Mouse (Mus musculus): ENCODE measurements around the gene Azin2.

Gene Azin2

DNA sequence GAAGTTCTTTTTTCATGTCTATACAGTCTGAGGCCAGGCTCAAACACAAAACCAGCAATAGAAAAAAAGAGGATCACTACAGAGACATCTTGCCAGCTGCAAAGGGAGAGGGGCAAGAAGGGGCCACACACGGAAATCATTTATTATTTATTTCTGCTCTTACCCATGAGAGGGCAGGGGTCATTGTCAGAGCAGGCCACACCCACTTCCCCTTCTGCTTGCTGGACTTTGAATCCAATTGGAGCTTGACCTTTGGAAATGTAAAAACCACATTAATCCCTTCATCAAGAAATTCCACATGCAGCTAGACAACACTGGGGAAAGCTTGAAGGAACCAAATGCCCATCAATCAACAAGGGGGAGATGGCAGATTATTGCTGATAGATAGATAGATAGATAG, 16.4 kb upstream of the Azin2 start:
- DNase-seq (ENCODE audit: low read depth, low spot score) = no peak

DNA sequence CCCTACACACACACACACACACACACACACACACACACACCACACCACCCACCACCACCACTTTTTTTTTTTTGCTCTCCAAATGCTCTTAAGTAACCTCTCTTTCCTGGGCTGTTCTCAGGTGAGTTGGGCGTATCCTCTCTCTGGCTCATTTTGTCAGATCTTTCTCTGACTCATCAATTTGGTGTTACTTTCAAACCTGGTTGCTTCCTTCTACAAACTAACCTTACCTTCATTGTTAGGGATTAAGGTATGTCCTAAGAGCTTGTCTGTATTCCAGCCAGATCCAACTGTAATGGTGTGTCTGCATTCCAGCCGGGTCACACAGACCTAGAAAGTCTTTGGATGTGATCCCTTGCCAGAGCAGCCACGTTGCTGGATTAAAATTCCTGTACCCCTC, 15.0 kb upstream of the Azin2 start:
- no peak for DNase-seq (ENCODE audit: low read depth, low spot score)

DNA sequence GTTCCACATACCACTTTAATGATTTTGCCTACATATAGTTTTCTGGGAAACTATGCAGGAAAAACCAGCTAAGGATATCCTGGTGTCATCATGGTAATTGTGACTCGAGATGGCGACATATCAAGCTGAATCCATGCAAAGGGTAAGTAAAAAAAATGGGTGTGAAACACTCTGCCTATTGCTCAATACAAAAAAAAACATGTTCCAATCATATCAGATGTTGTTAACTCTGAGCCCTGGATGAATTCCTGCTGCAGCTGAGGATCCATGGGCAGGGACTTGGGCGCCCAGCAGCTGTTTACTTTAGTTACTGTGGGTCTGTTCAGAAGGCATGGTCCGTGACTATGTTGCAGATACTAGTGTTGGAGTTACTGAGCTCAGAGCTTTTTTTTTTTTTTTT, 14.3 kb upstream of the Azin2 start:
- DNase-seq (ENCODE audit: low read depth, low spot score) = no peak

DNA sequence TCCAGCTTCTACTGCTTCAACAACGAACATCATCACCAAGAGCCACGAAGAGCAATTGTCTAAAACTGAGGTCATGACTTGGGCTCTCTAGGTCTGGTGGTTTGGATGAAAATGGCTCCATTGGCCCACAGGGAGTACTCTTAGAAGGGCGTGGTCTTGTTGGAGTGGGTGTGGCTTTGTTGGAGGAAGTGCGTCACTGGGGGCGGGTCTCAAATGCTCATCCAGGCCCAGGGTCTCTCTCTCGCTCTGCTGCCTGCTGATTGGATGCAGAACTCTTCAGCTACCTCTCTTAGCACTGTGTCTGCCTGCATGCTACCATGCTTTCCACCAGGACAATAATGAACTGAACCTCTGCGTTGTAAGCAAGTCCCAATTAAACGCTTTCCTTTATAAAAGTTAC, 12.4 kb upstream of the Azin2 start:
- no peak for DNase-seq (ENCODE audit: low read depth, low spot score)

DNA sequence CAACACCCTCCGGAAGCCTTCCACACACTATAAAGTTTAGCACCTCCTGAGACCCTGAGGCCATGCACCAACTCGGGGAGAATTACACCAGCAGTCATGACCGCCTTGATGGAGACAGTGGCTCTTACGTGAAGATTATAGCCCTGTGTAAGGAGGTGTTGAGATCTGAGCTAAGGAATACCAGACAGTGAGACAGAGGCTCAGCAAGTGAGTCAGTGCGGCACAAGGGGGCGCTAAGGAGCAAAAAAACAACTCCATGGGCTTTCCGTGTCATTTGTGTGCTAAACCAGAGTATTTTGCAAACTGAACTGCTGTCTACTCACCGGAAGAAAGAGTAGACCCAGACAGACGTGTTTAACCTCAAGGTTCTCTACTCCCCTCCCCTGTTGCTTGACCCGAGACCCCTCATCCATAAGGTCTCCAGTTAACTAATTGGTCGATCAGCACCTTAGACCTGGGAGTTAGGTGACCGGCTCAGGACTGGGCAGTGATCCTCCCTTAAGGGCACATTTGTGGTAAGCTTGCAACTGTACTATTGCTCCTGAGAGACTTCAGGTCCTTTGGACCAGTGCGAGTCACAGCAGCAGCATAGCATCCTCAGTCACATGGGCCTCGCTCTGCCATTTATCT, 8.9 kb upstream of the Azin2 start:
- DNase-seq (ENCODE audit: low read depth, low spot score) = peak; percentile 82

DNA sequence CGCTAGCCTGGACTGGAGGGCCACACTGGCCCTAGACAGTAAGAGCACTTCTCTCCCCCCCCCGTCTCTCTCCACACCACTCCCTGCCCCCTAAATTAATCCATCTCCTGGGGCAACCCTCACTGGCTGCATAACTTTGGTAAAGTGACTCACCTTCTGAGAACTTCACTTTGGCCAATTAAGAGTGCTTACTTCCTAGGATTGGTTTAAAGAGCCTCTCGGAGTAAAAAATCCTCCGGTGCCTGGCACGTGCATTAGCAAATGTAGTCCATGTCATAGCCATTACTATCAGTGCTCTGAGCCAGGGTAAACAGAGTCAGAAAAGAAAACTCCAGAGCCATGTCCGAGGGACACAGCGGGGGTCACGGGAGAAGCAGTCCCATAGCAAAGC, 8.2 kb upstream of the Azin2 start:
- no peak for DNase-seq (ENCODE audit: low read depth, low spot score)

DNA sequence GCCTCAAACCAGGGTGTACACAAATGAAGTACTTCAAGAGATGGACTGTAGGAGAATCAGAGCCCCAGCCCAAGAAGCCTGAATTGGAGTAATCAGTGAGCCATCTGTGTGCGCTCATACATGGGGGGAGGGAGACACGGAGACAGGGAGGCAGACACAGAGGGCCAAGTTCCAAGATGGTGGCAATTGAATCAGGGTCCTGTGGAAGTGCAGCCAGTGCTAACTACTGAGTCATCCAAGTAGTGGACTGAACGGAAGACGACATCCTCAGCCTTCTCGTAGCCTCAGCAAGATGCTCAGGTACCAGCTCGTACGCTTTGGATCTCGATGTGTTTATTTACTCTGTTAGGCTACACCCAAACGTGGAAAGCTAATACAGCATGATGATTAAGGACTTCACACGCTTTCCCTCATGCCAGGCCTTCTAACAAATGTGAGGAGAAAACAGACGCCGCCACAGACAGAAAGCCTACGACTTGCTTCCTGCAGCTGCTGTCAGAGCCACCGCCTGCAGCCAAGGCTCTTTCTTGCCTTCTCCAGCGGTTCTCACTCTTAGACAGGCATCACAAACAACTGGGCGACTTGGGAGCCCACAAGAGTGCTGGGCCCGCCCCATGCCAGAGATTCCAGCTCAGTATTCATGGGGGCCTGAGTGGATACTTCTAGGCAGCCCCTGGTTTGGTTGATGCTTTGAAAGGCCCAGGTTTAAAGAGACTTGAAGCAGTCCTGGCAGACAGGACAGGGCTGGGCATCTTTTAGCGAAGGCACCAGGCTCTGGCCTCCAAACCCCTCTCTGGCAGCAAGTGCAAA, 7.6 kb upstream of the Azin2 start:
- DNase-seq (ENCODE audit: low read depth, low spot score) = no peak

DNA sequence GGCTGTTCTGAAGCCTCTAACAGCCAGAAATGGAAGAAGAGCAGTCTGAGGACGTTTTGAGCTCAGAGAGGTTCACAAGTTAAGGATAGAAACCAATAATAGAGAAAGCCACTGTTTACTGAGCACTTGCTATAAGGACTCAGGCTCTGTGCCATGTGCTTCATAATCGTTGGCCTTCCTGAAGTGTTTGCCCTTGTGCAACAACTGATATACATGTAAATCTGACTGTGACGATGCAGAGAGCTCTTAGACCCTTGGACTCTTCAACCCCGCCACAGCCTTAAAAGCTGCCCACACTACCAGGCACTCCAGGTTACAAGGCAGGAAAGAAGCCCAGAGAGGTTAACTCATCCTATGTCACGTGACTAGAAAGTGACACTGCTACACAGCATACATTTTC, 6.8 kb upstream of the Azin2 start:
- no peak for DNase-seq (ENCODE audit: low read depth, low spot score)

DNA sequence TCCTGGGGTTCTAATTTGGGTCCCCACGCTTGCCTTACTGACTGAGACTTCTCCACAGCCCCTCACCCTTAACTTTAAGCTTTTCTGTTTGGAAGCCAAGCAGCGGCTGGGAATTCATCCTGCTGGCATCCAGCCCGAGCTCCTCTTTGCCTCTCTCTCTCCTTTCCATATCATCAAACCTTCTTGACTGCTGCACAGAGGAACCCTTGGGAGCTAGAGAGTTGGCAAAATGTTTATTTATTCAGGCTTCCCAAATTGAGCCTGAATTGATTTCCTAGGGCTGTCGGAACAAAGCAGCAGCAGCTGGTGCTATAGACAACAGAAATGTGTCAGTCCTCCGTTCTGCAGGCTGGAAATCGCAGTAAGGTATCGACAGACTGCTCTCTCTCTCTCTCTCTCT, 4.5 kb upstream of the Azin2 start:
- no peak for DNase-seq (ENCODE audit: low read depth, low spot score)

DNA sequence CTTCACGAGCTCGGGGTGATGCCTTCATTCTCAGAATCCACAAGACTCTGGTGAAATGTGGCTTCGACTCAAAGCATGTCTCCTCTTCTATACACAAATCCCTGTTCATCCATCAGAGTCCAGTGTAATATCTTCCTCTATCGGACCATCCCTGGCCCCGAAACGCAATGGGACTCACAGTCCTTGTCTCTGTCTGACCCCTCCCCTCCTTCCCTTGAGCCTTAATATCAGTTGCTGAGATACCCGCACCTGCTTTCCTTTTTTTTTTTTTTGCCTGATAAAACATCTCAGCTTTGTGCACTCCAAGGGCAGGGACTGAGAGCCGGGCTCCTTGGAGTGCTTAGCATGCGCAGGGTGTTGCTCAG, 666 bp upstream of the Azin2 start:
- no peak for DNase-seq (ENCODE audit: low read depth, low spot score)

DNA sequence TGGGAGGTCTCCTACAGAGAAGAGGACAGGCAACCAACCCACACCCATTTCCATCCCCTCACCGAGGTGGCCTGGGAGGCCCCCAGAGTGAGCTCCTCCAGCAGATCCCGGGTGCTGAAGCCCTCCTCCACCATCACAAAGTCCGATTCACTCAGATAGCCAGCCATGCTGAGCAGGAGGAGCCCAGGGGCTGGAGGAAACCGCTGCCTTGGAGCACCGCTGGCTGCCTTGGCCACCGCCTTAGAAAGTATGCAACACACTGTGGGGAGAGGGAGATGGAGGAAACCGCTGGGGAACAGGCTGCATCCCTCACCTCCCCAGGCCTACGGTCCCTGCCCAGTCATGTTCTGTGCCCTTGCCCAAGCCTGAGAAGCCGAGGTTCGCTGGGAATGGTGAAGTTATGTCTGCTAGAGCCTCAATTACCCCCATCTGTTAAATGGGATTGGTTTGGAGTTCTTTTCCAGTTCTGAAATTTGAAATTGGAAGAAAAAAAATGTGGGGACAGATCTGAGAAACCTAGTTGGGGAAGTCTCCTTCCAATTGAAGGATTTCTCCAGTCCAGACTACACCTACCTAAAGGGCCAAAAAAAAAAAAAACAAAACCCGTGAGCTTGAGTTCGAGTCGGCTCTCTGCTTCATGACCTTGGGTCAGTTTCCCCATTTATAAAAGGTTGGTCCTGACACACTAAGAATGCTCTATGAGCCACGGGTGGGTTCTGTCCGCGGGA, 777 bp downstream of the Azin2 start:
- no peak for DNase-seq (ENCODE audit: low read depth, low spot score)

DNA sequence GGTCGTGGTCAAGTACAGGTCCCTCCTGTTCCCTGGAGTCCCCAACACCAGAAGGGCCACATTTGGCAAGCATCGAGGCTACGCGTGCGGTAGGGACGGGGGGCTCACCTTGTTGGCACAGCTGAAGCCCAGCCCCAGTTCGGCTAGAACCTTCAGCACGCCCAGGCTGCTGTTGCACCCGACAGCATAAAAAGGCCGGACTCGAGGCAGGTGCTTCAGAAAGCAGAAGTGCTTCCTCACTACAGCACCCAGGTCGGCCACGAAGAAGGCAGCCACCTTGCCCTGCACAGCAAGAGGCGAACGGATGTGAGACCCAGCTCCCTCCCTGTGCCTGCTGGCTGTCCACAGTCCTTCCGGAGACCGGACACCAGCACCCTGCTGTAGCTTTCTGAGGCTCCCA, 2.6 kb downstream of the Azin2 start:
- DNase-seq (ENCODE audit: low read depth, low spot score) = no peak

DNA sequence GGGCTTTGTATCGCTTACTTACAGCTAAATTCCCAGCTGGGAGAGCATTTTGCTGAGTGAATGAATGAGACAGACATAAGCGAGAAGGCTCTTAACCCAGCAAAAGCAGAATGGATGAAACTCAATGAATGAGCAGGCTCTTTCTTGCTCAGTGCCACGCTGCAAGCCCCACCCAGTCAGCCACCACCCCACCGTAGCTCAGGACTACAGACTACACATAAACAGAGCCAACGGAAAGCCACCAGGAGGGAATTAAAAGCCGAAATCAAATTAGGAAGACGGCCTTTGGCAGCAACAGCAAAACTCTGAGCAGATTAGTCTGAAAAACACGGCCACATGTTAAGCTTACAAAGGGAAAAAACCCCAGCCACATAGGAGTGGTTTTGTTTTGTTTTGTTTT, 3.4 kb downstream of the Azin2 start:
- DNase-seq (ENCODE audit: low read depth, low spot score) = no peak

DNA sequence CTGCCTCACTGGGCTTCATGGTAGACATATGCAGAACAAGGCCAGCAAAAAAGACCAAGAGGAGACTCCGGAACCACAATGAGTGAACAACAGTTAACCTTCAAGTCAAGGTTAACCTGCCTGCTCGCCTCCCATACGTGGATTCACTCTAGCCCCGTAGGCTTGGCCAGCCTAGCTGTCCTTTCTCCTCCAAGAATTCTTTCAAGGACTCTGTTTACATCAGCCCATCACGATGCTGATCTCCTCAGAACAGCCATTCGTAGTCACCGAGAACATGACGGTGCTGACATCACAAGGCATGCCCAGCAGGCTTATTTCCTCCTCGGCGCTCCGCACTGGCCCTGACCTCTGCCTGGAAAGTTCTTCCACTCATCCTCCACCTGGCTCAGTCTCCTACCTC, 4.1 kb downstream of the Azin2 start:
- DNase-seq (ENCODE audit: low read depth, low spot score) = no peak

DNA sequence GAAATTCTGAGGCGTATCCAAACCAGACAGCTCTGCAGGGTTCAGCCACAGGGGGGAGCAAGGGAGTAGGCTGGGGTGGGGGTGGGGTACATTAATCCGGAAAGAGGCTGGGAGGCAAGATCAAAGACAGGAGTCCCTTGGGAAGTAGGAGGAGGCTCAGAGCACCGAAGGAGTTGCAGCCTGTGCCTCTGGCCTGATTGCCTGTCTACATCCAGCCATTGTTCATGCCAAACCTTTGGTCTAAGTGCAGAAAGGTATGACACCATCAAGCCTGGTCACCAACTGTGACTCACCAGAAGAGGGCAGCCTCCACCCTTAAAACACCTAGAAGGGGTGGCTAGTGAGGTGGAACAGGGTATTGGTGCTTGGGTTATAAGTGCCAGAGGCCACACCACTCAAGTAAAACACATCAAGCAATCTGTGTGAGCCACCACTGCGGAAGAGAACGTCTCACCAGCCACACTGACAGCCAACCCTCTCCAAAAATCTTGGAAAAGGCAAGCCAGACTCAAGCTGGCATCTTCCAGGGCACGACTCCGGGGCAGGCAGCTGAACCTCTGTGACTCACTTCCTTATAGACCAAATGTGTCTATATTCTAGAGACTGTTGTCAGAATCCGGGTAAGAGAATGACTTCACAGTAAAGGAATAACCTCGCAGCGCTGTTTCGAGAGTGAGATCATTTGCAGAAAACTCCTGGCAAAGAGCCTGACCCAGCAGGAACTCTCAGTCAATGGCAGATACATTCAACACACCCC, 4.9 kb downstream of the Azin2 start:
- DNase-seq (ENCODE audit: low read depth, low spot score) = peak; percentile 72

DNA sequence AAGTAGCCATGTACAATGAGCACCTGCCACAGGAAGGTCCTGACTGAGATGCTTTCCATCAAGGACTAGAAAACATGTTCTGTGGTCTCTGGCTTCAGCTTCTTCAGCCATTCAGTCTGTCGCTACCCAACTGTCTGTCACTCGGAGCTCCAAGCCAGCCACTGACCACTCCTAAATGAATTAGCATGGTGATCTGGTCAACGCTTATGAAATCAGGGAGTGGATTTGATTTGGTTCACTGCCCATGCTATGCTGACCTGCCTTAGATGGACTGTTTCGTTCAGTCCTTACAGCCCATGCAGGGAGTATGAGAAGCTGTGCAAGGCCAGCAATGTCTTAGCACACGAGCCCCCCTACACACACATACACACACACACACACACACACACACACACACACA, 8.4 kb downstream of the Azin2 start:
- DNase-seq (ENCODE audit: low read depth, low spot score) = no peak

DNA sequence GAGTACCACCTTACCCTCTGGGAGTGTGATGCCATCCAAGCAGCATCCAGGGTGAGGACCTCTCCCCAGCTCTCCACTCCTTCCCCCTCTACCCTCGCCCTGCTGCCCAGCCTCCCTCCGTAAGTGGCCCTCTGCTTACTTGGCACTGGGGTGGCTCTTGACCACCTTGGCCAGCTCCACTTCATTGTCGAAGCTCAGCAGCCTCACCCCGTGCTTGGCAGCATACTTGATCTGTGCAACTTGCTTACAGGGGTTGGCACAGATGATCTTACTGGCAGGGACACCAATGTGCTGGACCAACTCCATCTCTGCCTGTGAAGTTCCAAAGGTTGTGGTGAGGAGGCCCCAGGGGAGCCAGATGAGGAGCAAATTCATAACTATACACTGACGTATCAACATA, 11.8 kb downstream of the Azin2 start:
- DNase-seq (ENCODE audit: low read depth, low spot score) = no peak

DNA sequence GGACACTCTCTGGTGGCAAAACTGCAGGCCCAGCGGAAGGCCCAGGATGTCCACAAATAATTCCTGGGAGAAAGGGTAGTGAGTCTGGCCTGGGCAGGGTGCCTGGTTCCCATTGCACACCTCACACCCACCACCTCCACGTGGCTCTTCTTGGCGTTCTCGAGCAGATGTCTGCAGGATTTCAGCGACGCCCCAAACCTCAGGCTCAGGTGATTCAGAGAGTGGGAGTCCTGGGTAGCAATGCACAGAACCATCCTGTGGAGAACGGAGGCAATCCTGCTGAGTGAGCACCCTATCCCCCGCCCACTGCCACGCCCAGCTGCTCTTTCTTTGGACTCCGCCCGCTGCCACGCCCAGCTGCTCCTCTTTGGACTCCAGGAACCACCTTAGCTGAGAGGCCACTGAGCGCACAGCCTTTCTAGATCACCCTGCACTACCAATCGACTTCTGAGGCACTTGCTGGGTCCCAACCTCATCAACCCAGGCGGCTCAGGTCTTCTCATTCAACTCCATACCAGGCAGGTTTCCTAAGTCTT, 12.7 kb downstream of the Azin2 start:
- no peak for DNase-seq (ENCODE audit: low read depth, low spot score)

DNA sequence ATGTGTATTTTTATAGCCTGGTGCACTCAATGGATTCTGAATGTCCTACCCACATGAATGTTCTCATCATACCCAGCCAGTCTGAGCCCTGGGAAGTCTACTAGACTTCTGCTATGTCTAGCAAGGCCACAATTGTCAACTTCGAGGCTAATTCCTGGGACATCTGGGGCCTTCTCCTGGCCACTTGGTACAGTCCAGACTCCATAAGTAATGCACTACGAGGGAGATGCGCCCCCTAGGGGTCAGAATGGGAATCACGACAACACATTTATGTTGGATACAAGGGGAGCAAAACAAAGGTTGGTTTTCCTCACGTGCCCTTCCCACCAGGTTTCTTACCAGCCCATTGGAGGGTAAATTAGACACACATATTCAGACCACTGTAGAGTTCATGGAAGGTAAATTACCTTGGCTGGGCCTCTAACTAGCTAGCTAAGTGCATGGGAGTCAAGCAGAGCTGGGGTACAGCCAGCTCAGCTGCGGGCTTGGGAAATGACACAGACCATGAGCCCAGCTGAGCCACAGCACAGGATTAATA, 14.0 kb downstream of the Azin2 start:
- peak; percentile 66 for DNase-seq (ENCODE audit: low read depth, low spot score)

DNA sequence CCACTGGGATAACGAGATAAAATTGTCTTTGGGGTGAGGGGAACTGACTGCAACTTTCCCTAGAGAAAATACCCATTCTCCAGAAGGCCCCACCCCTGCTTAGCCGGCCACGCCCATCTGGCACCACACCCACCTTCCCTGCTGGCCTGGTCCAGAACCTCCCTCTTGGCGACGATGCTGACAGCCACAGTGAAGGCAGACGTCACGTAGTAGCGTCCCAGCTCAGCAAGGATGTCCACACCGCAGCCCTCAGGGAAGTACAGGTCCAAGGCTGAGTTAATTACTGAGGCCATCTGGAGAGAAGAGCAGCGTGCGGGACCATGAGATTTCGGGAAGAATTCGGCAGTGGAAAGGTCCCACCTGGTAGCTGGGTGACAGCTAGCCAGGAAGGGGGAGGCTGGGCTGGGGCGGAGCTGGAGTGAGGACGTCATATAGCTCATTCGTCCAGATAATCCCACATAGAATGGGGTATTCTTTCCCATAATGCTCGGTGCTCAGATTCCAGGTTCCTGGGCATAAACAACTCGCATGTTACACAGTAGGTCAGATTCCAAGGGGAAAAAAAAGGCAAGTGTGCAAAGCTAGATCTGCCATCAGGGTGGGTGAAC, 14.8 kb downstream of the Azin2 start:
- no peak for DNase-seq (ENCODE audit: low read depth, low spot score)

DNA sequence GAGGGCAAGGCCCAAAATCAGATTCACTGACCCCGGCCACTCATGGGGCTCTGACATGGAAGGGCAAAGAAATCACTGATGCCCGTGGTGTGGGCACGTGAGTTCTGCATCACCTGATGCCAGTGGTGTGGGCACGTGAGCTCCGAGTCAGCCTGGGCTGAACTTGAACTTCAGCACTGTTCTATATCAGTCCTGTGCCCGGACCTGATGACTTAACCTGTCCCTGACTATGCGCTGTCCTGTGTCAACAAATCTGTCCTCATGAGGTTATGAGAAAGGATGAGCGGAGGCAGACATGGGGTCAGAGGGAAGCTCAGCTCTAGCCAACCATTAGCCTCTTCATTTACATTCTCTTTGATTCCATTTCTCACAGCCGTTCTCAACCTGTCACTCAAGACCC, 15.5 kb downstream of the Azin2 start:
- no peak for DNase-seq (ENCODE audit: low read depth, low spot score)

Measured in mesoderm, embryonic 11.5 days (tissue).